Mouse (Mus musculus) spleen, embryonic (tissue): Measurements from ENCODE around the gene Lrig2.
"Not testable (repeated sequence)": the region's sequence is repeated elsewhere in the genome, so short reads cannot be mapped to it uniquely, and the experiment has no call there.

ENCODE experiments used
- CTCF ChIA-PET: fragments of 350-600 bp; sonication (Branson Sonifier 250); formaldehyde crosslinking; loops from one replicate; lab custom pipeline; 2022; lab: Charles Lee

Lrig2 gene

DNA sequence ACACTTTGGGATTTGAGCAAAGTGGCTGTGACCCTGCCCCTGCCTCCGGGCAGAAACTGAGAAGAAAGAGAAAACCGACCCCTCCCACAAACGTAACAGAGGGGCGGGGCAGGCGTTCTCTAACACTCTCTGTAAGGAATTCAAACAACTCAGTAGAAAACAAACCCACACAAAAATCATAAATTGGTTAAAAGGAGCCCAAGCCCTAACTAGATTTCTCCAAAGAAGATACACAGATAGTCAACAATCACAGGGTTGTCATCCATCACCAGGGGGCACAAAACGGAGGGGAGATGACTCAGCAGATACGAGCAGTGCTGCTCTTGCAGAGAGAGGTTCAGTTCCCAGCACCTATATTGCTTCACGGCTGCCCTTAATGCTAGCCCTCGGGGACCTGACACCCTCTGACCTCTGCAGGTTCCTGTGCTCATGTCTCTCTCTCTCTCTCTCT is 77.4 kb downstream of the Lrig2 start:
- CTCF ChIA-PET, result no interaction called here

DNA sequence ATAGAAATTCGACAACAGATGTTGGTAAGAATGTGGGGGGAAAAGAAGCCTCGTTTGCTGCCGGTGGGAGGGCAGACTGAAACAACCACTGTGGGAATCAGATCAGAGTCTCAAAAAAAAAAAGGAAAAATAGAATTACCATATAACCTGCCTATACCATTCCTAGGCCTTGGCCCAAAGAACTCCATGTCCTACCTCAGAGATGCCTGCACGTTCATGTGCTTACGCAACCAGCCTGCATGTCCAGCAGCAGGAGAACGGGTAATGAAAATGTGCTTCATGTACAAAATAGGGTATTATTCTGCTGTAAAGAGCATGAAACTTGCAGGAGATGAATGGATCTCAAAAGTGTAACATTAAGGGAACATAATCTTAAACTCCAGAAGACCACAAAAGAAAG is 79.1 kb downstream of the Lrig2 start:
- CTCF ChIA-PET, result no interaction called here

DNA sequence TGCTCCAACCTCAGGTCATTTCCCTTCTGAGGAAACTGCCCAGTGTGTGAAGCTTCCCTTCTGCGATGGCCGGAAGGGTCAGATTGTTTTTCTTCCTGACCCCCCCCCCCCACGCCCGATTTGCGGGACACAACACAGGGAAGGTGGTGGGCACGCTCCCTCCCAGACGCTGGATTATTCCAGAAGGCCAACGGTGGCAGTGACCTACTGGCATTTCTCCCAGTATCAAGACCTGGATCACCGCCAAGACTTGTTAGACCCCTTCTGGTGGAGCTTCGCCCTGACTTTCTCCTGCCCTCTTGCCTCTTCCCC is 79.9 kb downstream of the Lrig2 start:
- CTCF ChIA-PET, result no interaction called here

DNA sequence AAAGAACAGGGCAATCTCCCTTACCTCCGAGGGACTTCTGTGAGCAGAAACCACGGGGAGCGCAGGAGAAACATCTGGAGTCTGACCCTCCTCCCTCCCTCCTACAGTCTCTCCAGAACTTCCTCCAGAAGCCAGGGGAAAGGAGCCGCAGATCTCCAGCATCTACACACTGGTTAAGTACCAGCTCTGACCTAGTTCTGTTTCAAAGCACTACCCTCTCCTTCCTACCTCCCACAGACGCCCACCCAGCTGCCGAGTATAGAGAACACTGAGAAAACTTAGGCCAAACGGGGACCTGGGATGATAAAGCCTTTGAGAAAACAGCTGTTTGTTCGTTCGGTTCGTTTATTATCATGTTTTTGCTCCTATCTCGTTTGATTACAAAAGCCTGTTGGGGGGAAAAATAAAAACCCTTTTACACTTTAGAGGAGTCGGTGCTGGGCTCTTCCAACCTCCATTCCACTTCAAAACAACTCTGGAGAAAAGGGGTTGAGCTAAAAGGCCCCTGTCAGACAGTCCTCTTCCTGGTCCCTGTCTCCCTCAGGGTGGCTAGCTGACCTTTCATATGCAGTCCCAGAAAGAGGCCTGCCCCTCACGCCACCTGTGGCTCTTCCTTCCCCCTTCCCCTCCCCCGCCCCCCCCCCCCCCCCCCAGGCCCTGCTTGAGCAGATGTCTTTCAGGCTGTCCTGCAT is 80.4 kb downstream of the Lrig2 start:
- CTCF ChIA-PET, result no interaction called here

DNA sequence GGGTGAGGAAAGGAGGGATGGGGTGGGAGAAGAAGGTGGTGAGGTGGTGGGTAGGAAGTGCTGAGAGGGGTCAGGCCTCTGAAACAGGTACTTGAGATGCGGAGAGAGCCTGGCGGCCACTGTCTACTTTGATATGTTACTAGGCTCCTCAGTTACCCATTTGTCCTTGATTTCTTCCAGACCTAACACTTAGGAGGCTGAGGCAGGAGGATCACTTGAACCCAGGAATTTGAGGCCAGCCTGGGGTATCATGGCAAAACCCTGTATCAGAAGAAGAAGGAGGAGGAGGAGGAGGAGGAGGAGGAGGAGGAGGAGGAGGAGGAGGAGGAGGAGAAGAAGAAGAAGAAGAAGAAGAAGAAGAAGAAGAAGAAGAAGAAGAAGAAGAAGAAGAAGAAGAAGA is 84.4 kb downstream of the Lrig2 start:
- CTCF ChIA-PET, result not testable (repeated sequence)

DNA sequence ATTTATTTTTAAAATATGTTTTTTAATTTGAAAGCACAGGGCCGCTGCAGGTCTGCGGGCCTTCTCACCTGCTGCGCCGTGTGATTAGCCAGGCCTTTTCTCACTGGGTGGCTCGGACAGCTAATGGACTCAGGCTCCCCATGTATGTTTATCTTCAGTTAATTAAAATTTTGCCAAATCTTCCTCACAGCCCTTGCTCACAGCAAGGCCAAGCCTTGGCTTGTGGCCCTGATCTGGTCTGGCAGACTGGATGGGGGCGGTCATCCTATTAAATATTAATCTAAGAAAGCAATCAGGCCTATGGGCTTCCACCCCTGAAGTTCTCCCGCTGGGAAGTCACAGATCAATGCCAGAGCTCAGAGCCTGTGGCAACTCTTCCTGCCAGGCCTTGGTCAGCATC is 87.4 kb downstream of the Lrig2 start:
- CTCF ChIA-PET, result no interaction called here

DNA sequence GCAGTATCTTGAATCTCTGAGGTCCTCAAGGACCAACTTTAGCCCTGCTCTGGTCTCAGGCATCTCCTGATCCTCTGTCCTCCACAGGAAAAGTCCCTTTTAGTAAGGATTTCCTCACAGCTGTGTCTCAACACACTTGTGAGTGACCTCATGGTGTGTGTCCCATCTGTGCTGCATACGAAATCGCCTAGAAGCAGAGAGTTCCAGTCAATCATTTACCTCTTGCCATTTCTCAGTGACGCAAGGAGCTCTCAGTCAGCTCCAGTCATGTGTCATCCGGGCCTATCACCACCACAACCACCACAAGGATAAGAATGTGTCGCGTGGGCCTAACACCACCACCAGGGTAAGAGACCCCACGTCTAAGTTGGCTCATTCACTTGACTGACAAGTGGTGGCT is 90.8 kb downstream of the Lrig2 start:
- CTCF ChIA-PET, result no interaction called here

DNA sequence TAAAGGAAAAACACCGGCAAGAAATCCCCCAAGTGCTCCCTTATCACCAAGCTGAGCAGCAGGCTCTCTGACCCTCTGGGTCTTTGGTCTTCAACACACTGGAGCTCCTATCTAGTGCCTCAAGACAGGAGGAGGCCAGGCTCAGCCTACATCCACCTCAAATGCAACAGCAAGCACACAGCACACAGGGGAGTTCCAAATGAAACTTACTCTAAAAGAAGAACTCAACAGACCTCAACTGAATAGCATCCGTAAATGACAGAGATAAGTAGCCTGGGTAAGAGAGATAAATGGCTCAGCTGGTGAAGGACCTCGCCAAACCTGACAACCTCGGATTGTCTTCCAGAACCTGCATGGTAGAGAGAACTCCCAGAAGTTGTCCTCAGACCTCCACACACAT is 91.7 kb downstream of the Lrig2 start:
- CTCF ChIA-PET, result no interaction called here

DNA sequence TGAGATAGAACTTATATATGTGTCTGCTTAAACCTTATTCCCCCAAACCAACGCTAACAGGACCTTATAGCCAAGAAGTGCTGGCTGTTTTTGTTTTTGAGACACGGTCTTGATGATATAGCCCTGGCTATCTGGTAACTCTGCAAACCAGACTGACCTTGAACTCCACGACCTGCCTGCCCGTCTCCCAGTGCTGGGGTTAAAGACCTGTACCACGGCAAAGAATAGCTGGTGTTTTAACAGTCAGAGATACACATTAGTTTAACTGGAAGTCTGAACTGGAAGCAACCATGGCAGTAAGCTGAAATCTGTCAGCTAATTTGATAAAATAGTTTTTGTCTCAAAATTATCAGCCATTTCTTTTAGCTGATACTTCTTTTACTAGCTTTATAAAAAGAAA is 94.9 kb downstream of the Lrig2 start:
- CTCF ChIA-PET, result no interaction called here

DNA sequence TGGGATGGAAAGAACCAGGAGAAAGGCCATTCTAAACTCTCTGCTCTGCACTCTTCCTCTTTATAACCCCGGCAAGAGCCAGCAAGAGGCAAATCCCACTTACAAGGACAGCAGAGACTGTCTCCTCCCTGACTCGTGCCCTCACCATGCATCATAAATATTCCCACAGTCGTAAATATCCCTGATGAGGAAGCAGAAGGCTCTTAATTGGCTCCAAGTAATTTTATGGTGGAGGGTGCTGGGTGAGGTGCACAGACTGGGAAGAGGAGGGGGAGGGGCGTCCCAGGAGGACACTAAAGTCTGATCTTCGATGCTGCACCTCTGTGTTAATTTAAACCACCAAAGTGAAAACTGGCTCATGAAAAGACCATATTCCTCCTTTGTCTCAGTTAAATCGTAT is 99.2 kb downstream of the Lrig2 start:
- CTCF ChIA-PET, result no interaction called here

DNA sequence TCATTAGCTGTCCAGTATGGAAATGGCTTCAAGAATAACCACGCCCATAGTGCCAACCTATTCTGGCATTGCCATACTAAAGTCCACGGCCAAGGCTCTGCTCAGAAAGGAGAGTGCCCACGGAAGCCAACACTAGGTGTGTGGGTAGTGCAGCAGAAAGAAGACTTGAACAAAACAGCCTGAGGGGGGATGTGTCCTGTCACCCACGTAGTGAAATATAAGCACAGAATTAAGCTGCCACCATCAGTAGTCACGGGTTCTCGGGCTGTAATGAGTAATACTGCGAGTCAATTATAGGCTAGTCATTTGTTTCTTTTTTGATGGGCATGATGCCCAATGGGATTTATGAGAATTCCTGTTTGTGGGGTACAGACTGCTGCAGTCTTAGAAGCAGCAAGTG is 104.2 kb downstream of the Lrig2 start:
- CTCF ChIA-PET, result no interaction called here

DNA sequence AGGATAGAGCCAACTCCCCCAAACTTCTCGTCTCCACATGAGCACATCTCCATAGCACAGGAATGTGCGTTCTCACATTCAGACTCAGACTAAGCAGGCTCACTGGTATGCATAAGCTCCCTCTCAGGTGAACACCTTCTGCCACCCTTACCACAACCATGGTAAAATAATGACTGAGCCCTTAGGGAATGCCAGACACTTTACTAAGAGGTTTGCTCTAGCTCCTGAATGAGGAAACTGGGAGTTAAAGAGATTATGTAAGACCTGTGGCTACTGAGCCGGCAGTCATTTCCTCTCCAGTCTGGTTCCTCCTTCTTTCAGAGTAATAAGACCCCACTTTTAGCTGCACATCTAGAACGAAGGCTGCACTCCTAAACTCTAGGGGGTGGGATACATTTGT is 108.1 kb downstream of the Lrig2 start:
- CTCF ChIA-PET, result no interaction called here

DNA sequence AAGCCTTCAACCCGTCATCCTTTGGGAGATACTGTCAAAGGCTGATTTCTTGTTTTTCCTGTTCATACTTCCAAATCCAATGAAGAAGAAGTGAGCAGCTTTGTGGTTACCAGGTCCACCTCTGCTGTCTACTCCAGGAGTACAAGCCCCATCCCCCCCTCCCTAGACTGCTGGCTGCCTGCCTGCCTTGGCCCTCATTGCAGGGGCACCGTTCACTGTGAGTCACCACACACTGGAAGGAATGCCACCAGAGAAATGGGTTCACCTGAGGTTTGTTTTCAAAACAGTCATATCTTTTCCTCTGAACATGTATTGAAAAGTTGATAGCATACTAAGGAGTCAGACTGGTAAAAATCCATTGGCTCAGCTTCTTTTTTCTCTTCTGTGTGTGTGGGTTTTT is 110.5 kb downstream of the Lrig2 start:
- CTCF ChIA-PET, result no interaction called here

DNA sequence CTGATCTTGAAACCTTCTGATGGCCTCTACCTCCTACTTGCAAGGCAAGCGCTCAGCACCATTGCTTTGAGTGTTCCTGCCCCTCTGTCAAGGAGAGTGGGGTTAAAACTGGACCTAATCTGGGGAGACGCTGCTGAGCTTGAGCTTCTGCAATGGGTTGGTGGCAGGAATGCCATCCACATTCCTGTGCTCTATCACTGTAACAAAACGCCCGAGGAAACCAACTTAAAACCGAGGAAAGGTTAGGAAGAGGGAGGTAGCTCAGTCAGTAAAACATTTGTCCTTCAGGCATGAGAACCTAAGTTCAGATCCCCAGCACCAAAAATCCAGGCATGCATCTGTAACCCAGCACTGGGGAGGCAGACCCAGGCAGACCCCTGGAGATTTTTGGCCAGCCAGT is 111.6 kb downstream of the Lrig2 start:
- CTCF ChIA-PET, result no interaction called here

DNA sequence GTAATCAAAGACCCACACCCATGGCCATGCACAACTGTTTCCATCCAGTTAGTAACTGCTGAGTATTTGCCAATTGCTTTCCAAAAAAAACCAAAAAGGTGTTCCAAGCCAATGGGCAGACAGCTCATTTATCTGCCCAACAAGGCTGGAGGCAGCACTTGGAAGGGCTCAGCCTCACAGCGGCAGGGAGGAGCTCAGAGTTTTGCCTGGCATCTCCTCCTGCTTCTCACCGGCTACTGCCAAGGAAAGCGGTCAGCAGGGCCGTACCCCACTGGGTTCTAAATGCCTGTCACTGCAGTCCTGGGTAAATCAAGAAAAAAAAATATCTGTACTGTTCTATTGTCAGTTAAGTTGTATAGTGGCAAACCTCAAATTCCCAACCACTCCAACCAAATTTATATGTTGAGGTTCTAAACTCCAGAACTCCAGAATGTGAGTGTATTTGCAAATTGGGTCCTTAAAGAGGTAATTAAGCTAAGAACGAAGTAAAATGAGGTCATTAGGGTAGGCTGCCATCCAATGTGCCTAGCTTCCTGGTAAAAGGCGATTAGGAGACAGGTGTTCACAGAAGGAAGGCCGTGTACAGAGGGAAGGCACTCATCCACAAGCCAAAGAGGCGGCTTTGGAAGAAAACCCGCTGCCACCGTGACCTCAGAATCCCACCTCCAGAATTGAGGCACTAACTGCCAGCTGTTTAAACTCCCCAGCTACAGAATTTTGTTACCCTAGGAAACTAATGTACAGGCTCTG is 112.2 kb downstream of the Lrig2 start:
- CTCF ChIA-PET, result no interaction called here

DNA sequence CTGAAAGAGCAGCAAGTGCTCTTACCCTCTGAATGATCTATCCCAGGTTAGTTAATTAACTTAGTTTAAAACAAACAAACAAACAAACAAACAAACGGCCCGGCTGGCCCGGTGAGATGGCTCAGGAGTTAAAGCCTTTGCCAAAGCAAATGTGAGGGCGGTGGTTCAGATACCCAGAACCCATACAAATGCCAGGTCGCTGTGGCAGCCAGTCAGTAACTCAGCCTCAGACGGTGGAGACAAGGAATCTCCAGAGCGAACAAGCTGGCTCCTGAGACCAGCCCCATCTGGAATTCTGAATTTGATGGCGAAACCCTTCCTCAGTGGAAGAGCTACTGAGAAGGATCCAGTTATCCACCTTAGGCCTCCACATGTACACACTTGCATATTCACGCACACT is 114.4 kb downstream of the Lrig2 start:
- CTCF ChIA-PET, result interaction anchor here (0.6 kb wide), 1 partner anchor 140 kb away, joined by 9 read pairs; no protein-coding TSS in a partner anchor

DNA sequence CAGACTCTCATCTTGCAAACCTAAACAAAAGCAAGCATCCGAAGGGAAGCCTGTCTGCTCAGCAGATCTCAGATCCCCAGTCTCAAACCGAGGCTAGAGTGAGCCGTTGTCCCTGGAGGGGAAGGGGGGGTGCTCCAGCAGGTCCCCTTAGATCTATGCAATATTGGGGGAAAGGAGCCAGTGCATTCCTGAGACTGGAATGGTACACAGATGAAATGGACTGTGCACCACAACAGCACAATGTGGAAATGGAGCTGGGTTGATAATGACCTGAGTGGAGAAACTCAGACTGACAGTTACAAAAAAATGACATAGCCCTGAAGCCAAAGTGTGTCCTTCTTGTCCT is 115.0 kb downstream of the Lrig2 start:
- CTCF ChIA-PET, result no interaction called here

DNA sequence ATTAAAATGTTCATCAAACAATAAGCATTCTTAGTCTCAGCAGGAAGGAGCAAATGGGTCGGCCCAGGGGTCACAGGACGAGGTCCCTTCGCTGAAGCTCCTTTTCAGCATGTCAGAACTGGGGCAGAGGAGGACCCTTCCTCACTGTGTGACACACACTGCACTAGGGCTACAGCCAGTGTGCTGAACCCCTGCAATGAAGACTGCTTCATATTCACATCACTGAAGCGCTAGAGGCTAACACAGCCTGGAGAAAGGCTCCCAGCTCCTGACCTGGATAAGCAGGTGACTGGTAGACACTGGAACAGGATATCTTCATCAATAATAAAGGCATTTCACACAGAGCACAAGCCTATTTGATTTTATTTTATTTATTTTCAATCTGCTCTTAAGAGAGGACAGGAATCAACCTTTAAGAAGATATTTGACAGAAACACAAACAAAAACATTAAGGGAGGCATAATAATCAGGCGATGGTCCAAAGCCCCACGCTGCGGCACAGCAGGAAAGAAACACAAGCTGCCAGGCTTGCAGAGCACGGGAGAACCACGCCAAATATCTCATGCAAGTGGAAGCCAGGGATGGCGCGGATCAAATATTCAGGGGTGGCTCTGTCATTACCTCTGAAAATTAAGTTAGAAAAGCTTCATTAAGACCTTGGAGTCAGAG is 115.5 kb downstream of the Lrig2 start:
- CTCF ChIA-PET, result no interaction called here

DNA sequence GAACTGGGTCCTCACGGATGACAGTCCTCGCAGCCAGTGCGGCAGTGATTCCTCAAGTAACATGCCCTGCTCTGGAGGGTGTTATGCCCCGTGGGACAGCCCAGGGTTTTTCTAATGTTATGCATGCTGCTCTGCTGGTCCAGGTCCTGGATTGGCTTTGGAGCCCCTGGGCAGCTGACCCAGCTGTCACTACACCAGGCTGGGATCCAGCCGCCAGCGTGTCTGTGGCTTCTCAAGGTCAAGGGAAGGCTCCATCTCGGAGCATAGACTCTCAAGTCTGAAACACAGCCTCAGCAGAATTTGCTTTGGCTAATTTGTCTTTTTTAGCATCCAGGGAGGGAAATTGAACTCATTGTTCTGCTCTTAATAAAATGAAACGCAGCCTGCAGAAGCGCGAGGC is 121.6 kb downstream of the Lrig2 start:
- CTCF ChIA-PET, result no interaction called here

DNA sequence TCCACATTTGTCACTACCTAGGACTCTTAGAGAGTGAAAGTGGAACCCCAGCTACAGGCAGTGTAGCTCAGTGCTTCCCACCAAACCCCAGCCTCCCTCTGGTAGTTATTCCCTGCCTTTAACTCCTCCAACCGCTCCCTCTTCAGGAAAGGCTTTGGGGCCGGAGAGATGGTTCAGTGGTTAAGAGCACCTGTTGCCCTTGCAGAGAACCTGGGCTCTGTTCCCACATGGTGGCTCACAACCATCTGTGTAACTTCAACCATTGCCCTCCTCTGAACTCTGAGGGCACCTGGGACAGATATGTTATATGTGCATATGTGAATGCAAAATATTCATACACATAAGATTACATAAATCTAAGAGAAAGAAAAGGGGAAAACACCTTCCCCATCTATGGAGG is 122.3 kb downstream of the Lrig2 start:
- CTCF ChIA-PET, result no interaction called here

DNA sequence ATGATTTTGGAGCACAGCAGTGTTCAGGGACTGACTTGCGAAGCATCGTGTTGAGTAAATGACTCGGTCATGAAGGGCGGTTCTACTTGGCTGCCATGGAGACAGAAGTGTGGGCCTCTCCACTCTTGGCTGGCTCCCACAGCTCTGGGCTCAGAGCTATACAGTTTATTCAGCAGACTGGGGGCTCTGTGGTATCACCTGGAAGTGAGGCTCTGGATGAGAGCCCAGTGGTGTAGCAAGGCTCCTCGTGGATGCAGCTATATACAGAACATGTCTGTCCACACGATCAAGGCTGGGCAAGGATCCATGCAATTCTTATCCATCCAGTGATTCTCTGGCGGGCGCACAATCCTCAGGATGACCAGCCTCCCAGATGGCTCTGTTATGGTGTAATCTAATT is 126.1 kb downstream of the Lrig2 start:
- CTCF ChIA-PET, result no interaction called here

DNA sequence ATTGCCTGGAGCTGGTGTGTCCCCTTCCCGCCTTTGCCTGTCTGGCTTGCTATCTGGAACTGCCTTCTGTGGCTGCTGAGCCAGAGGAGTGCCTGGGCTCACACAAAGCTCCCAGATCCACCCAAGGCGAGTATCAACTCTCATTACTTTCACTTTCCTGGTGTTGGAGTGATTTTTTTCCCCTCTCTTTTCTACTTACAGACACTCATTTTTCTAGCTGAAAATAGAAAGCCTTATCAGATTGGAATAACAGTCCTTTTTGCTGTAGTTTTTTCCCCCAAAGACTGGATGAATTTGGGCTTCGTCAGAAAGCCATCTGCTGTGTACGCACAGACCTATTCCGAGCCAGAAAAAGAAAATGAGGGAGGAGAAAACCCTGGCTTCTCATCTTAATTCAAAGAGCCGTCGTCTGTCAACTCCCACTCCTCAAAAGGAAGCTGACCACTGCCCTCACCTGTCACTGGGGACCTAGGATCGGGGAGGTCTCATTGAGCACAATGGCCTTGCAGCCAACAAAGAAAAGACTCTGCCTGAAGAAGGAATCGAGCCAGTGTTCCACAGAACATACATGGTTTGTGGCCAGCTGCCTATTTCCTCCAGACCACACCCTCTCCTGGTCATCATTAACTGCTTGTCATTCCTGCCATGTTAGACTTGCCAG is 127.9 kb downstream of the Lrig2 start:
- CTCF ChIA-PET, result no interaction called here

DNA sequence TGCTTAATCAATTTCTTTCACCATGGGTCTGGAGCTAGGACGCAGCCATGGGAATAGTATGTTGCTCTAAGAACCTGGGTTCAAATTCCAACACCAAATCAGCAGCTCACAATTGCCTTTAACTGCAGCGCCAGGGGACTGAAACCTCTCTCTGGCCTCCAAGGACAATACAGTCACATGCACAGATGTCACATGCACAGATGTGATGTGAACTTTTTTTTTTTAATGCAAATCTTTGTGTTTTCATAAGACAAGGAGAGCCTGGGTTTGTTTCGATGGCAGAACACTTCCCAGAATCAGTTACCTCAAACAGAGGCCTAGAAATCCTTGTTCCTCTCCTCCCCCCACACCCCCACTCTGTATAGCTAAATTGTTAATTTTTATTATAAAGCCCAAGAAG is 133.5 kb downstream of the Lrig2 start:
- CTCF ChIA-PET, result no interaction called here
